Mouse (Mus musculus) heart, embryonic 16.5 days (tissue): ENCODE data around the gene 4930568D16Rik. TPM values are rescaled to one million over a fixed set of nuclear protein-coding genes. Genes with fewer than 3 reads are reported as not detected.

Experiments used
- ATAC-seq: fragments of 200-750 bp; cut with Nextera tagmentation; replicated peaks from 2 replicates; pipeline ENCODE4 v1.8.0; 2017; ENCODE audit warnings: moderate number of reproducible peaks; ENCODE audit not compliant: insufficient read depth, low FRiP score; ENCODE audit errors: extremely low read depth
- H3K27ac ChIP-seq: fragments of 300-500 bp; sonication (generic); 2 replicates; pipeline ENCODE4 v1.5.1; 2014; ENCODE audit warnings: mild to moderate bottlenecking, low read length, control low read depth, moderate library complexity
- H3K27me3 ChIP-seq: fragments of 300-500 bp; sonication (generic); 2 replicates; pipeline ENCODE4 v1.6.1; 2014; ENCODE audit warnings: low read length, mixed read lengths; ENCODE audit not compliant: control insufficient read depth, insufficient read depth
- H3K36me3 ChIP-seq: fragments of 300-500 bp; sonication (generic); 2 replicates; pipeline ENCODE4 v1.6.1; 2014; ENCODE audit not compliant: control insufficient read depth, insufficient read depth
- H3K4me1 ChIP-seq: fragments of 300-500 bp; sonication (generic); 2 replicates; pipeline ENCODE4 v1.6.1; 2014; ENCODE audit warnings: low read length, mixed read lengths; ENCODE audit not compliant: control insufficient read depth, insufficient read depth
- H3K4me2 ChIP-seq: fragments of 300-500 bp; sonication (generic); 2 replicates; pipeline ENCODE4 v1.6.1; 2014; ENCODE audit warnings: low read depth, mild to moderate bottlenecking, control low read depth, low read length
- H3K4me3 ChIP-seq: fragments of 300-500 bp; sonication (generic); 2 replicates; pipeline ENCODE4 v1.5.1; 2014; ENCODE audit warnings: mild to moderate bottlenecking, control low read depth, low read length
- H3K9ac ChIP-seq: fragments of 300-500 bp; sonication (generic); 2 replicates; pipeline ENCODE4 v1.6.1; 2014; ENCODE audit warnings: low read length, control low read depth
- H3K9me3 ChIP-seq: fragments of 300-500 bp; sonication (generic); replicated peaks from 2 replicates; pipeline ENCODE4 v1.6.1; 2016; ENCODE audit warnings: low read length; ENCODE audit not compliant: control insufficient read depth
- WGBS: fragments of 180-500 bp; shearing (Covaris S2); extraction: QIAGEN DNeasy Blood & Tissue Kit; methylation state at CpG from one replicate; pipeline ENCODE4 v1.1.7; 2014; 5-methylcytosine and 5-hydroxymethylcytosine counted together
- polyA plus RNA-seq: library from polyadenylated mRNA; unstranded; fragments of >200 nt; fragmentation: Nextera tagmentation; extraction: Ambion mirVana; gene quantifications from 2 replicates; pipeline ENCODE4 v1.2.1, GENCODE M21; 2015

4930568D16Rik gene
- polyA plus RNA-seq, 1 experiment from 2014 or later = not detected

GRCm38 (mm10) chr2:35377600-35377999 lies 10.1 kb upstream of the 4930568D16Rik start:
- H3K27me3 ChIP-seq = no peaks in the 10 kb centered on the region
- WGBS = 14% methylated on average over 6 of the region's 6 CpGs

GRCm38 (mm10) chr2:35373003-35373402 lies 5.5 kb upstream of the 4930568D16Rik start:
- H3K36me3 ChIP-seq = no peaks in the 10 kb centered on the region
- no peak overlapping the region for H3K4me2 ChIP-seq
- no peak overlapping the region for H3K27ac ChIP-seq
- no peaks in the 10 kb centered on the region for H3K9me3 ChIP-seq
- H3K9ac ChIP-seq = no peak overlapping the region
- WGBS = 20% methylated on average over 3 of the region's 3 CpGs
- H3K27me3 ChIP-seq = no peaks in the 10 kb centered on the region
- no peaks in the 10 kb centered on the region for H3K4me1 ChIP-seq
- ATAC-seq = no peak
- no peak overlapping the region for H3K4me3 ChIP-seq

More at GRCm38 (mm10) chr2:35377600-35377999, 10.1 kb upstream of the 4930568D16Rik start:
- no peak for ATAC-seq
- Histone ChIP-seq H3K9me3 (no peaks in the 10 kb centered on the region), H3K27ac (no peak overlapping the region), H3K36me3 (no peaks in the 10 kb centered on the region), H3K4me3 (no peak overlapping the region), H3K9ac (no peak overlapping the region), H3K4me2 (no peak overlapping the region), H3K4me1 (no peaks in the 10 kb centered on the region)

- no peak overlapping the region for H3K27ac ChIP-seq
- no peak for ATAC-seq
Observed at GRCm38 (mm10) chr2:35370686-35371085, 3.2 kb upstream of the 4930568D16Rik start.

GRCm38 (mm10) chr2:35349184-35349583 lies 18.3 kb downstream of the 4930568D16Rik start:
- Histone ChIP-seq H3K27ac (no peak overlapping the region), H3K9ac (no peak overlapping the region), H3K9me3 (no peaks in the 10 kb centered on the region), H3K27me3 (no peaks in the 10 kb centered on the region), H3K4me2 (no peak overlapping the region), H3K36me3 (no peaks in the 10 kb centered on the region), H3K4me3 (no peak overlapping the region), H3K4me1 (no peaks in the 10 kb centered on the region)
- 36% methylated on average over 5 of the region's 5 CpGs for WGBS
- ATAC-seq = peak; percentile 49

More at GRCm38 (mm10) chr2:35370686-35371085, 3.2 kb upstream of the 4930568D16Rik start:
- no peaks in the 10 kb centered on the region for H3K9me3 ChIP-seq
- no peaks in the 10 kb centered on the region for H3K4me1 ChIP-seq
- H3K36me3 ChIP-seq = no peaks in the 10 kb centered on the region
- H3K4me2 ChIP-seq = no peak overlapping the region
- H3K9ac ChIP-seq = no peak overlapping the region
- no peak overlapping the region for H3K4me3 ChIP-seq
- no peaks in the 10 kb centered on the region for H3K27me3 ChIP-seq

- no peak overlapping the region for H3K4me2 ChIP-seq
- H3K4me3 ChIP-seq = no peak overlapping the region
- H3K27me3 ChIP-seq = no peaks in the 10 kb centered on the region
- no peaks in the 10 kb centered on the region for H3K9me3 ChIP-seq
- no peak for ATAC-seq
- WGBS = 54% methylated on average over 2 of the region's 2 CpGs
- no peak overlapping the region for H3K9ac ChIP-seq
- H3K27ac ChIP-seq = no peak overlapping the region
- H3K36me3 ChIP-seq = no peaks in the 10 kb centered on the region
- no peaks in the 10 kb centered on the region for H3K4me1 ChIP-seq
Observed at GRCm38 (mm10) chr2:35345984-35346383, 21.5 kb downstream of the 4930568D16Rik start.

GRCm38 (mm10) chr2:35342605-35343004 lies 24.9 kb downstream of the 4930568D16Rik start:
- no peak for ATAC-seq

GRCm38 (mm10) chr2:35338707-35339106 lies 28.8 kb downstream of the 4930568D16Rik start:
- ATAC-seq = no peak
- no peak overlapping the region for H3K9ac ChIP-seq
- peaks cover 15% of the 10 kb centered on the region for H3K4me1 ChIP-seq
- no peaks in the 10 kb centered on the region for H3K9me3 ChIP-seq
- H3K36me3 ChIP-seq = no peaks in the 10 kb centered on the region
- WGBS = 67% methylated on average over 6 of the region's 6 CpGs
- H3K27ac ChIP-seq = no peak overlapping the region
- no peak overlapping the region for H3K4me2 ChIP-seq
- H3K27me3 ChIP-seq = no peaks in the 10 kb centered on the region
- no peak overlapping the region for H3K4me3 ChIP-seq

More at GRCm38 (mm10) chr2:35342605-35343004, 24.9 kb downstream of the 4930568D16Rik start:
- Histone ChIP-seq H3K4me3 (no peak overlapping the region), H3K4me1 (peaks cover under 1% of the 10 kb centered on the region), H3K27me3 (no peaks in the 10 kb centered on the region), H3K4me2 (no peak overlapping the region), H3K9ac (no peak overlapping the region), H3K36me3 (no peaks in the 10 kb centered on the region), H3K27ac (no peak overlapping the region), H3K9me3 (no peaks in the 10 kb centered on the region)
- WGBS = 60% methylated on average over 3 of the region's 3 CpGs

GRCm38 (mm10) chr2:35338036-35338435 lies 29.5 kb downstream of the 4930568D16Rik start:
- Histone ChIP-seq H3K27me3 (no peaks in the 10 kb centered on the region), H3K36me3 (no peaks in the 10 kb centered on the region), H3K4me2 (no peak overlapping the region), H3K4me1 (peaks cover 15% of the 10 kb centered on the region), H3K9ac (no peak overlapping the region), H3K9me3 (no peaks in the 10 kb centered on the region), H3K27ac (peak overlapping the region; percentile 53; the same call in 1 of the 2 replicates), H3K4me3 (no peak overlapping the region)
- ATAC-seq = no peak
- 74% methylated on average over 1 of the region's 1 CpGs for WGBS

- H3K9me3 ChIP-seq = no peaks in the 10 kb centered on the region
- peak overlapping the region; percentile 77 for H3K27ac ChIP-seq
- H3K4me1 ChIP-seq = peaks cover 15% of the 10 kb centered on the region
- H3K36me3 ChIP-seq = no peaks in the 10 kb centered on the region
- H3K4me3 ChIP-seq = peak overlapping the region; percentile 74
- ATAC-seq = no peak
- peak overlapping the region; percentile 78 for H3K4me2 ChIP-seq
- peak overlapping the region; percentile 56 for H3K9ac ChIP-seq
- no peaks in the 10 kb centered on the region for H3K27me3 ChIP-seq
- 56% methylated on average over 10 of the region's 10 CpGs for WGBS
Observed at GRCm38 (mm10) chr2:35337419-35337818, 30.1 kb downstream of the 4930568D16Rik start.
